Mouse (Mus musculus) spleen, postnatal 14 days (tissue): ENCODE measurements around the gene Col10a1.
A peak's percentile ranks its signal among the peaks of the same experiment; 100 is the strongest.
"Not testable (repeated sequence)": the region's sequence is repeated elsewhere in the genome, so short reads cannot be mapped to it uniquely, and the experiment has no call there.

Experiments
- DNase-seq, 2 experiments: peaks; one replicate each; pipeline ENCODE4 v3.0.0; 2021 to 2022; ENCODE audit warnings: low spot score in 2 of 2

Gene Col10a1

DNA sequence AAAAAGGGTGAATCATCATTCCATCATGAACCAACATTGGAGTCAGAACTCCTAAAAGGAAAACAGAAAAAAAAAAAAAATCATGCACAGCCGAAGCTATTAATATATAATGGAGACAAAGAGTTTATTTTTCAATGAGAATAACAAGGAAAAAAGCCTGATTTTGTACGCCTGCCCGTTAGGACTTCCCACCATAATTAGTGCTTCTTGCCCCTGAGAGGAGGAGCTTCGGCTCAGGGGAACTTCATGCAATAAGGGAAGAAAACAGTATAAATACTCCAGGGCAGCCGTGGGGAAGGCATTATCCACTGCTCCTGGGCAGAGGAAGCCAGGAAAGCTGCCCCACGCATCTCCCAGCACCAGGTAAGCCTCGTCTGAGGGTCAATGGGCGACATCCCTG, at the start of gene Col10a1:
TSS of gene Col10a1 (plus strand) at position 301 of the 400 bp plus-strand sequence.
- DNase-seq: no peak

DNA sequence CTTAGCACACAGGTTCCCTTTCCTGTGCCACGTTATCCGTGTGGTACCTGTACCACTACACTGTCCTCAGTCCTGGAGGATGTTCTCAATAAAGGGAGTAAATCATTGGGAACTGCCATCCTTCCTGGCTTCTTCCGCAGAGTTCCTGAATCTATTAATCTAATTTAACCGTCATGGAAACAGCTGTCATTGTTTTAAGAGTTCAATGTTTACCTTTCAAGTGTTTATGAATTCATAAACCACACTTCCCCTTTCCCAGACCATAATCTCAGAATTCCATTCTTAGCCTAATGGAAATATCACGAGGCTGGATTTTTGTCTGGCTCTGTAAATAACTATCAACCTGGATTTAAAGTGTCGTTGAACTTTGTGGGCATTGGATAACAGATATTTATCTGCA, 48.8 kb upstream of the Col10a1 start:
- no peak for DNase-seq

- DNase-seq: no peak
Measured at GRCm38 (mm10) chr10:34341886-34342285, 47.9 kb upstream of the Col10a1 start.

DNA sequence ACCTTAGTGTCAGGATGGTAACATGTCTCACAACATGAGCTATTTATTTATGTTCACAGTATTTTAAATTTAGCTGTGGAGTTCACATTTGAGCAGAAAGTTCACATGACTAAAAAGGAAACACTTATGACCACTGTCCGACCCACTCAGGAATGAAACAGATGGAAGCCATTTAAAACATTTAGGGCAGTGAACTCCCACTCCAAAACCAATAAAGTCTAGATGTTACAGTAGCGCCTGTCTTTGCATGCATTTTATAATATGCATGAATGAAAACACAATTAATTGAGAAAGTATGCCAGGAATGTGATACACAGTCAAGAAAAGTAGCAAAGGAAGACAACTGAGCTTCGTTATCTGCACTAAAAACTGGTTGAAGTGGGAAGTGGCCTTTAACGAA, 37.6 kb upstream of the Col10a1 start:
- no peak for DNase-seq

GRCm38 (mm10) chr10:34358263-34358662, 31.5 kb upstream of the Col10a1 start:
- no peak for DNase-seq

GRCm38 (mm10) chr10:34363756-34364155, 26.0 kb upstream of the Col10a1 start:
- DNase-seq: no peak

DNA sequence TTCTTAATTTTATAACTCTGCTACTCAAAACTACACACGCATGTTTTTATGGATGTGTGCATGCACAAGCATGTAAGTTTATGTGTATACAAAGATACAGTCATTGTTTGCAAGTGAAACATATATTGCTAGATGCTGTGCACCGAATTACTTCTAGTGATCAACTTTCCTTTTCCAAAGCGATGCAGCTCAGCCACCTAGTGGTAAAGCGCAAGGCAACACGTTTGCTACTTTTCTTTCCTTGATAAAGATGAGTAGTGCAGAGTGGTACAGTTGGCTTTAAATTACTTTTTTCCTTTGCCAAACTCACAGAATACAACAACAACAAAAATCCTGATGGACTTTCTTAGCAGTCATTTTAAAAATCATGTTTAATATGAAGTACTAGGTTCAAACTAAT, 21.6 kb upstream of the Col10a1 start:
- DNase-seq: no peak

GRCm38 (mm10) chr10:34373332-34373731, 16.4 kb upstream of the Col10a1 start:
- no peak for DNase-seq

DNA sequence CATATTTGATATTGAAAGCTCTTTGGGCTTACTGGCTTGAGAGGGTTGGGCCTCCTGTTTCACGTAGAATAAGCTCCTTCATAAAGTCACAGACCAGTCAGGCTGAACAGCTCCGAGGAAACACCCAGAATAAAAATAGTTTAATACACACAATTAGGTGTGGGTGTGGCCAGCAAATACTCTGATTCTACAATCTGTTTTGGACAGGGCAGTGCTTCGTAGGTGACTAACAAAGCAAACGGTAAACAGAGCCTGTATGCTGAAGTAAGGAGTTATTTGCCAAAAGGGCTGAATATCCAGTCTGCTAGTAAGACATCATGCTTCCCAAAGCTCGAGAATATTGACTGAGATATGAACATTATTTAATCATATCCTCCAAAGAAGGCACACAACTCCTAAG, 4.1 kb upstream of the Col10a1 start:
- no peak for DNase-seq

DNA sequence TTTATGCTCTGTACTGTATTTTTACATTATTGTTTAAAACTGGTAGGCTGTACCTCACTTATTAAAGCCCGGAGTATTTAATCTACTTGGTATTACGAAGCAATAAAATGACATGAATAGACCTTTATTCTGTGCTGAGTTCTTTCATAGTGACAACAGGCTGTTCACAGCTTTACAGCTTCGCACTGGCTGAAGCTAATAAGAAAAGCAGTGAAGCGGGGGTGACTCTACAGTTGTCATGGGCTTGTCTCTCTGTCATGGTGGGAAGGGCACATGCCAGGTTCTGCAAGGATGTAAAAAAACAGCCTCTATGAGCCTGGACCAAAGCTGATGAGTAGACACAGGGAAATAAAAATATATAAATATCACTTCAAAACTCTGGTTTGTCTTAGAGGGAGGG, 7.2 kb downstream of the Col10a1 start:
- no peak for DNase-seq

DNA sequence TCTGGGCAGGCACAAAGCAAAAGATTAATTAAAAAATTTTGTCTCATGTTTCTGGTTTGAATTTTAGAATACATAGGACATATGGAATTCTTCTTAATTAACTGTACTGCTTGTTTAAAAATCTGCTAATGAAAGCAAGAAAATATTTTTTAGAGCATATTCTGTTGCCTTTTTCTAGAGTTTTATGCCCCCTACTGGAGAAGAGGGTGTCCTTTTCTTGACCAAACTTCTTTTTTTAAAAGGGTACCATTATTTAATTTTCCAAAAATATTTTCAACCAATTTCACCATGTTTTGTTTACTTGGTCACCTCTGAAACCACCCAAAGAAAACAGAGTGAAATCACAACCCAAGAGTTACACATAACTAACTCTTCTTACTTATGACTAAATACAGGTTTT, 9.5 kb downstream of the Col10a1 start:
- no peak for DNase-seq

GRCm38 (mm10) chr10:34418204-34418756, 28.5 kb downstream of the Col10a1 start, which contains the start of gene Nt5dc1:
Gene Nt5dc1, minus strand, starts transcription at chr10:34418552.
- peak; percentile 93 to 94 for DNase-seq

- not testable (repeated sequence) for DNase-seq
Measured at GRCm38 (mm10) chr10:34418794-34419193, 29.0 kb downstream of the Col10a1 start.

GRCm38 (mm10) chr10:34431783-34432182, 42.0 kb downstream of the Col10a1 start:
- no peak for DNase-seq

- not testable (repeated sequence) for DNase-seq
Measured at GRCm38 (mm10) chr10:34434191-34434590, 44.4 kb downstream of the Col10a1 start.
